In the genomic region with DNA sequence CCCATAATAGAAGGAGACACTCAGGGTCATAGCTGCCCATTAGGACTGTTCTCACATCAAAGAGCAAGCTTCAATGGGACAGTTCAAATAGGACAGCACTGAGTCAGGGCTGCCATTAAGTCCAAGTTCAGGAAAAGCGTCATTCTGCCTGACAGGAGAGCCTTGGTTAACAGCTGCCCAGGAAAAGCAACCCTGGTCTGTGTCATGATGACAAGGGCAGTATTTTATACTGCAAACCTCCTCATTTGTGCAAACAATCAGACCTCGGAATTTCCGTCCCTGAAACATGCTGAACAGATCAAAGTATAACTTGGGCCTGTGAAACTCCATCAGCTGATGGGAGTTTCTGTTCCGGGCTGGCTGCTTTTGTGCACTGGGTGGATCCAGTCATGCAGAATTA, we compare ENCODE assay signal across 14 mouse cellular contexts.
DNase-seq lines count a peak whose midpoint lies in the region; ATAC-seq and TF ChIP-seq lines count a peak whose summit lies in the region.
"Had no signal": no experiment of that assay in that cellular context is flagged by ENCODE, and none has a peak within 500 bp of the region (broad histone marks: within the 10 kb centered on the region; RNA-seq: fewer than 3 reads in every experiment).

No protein-coding gene starts in this region.

- 0 out of 2 replicates have a peak, but pooled peaks cover 3% of the 10 kb centered on the region for H3K4me1 ChIP-seq in kidney, adult 2 months (ENCODE audit: control insufficient read depth, insufficient read depth, low read length)
- H3K4me1 ChIP-seq in stomach, embryonic 14.5 days (ENCODE audit: control insufficient read depth, insufficient read depth, low read length): peaks cover 8% of the 10 kb centered on the region; the same call in 1 of the 2 replicates
- no peaks in the 10 kb centered on the region for H3K4me1 ChIP-seq in stomach, postnatal 0 days (replicated peaks; ENCODE audit: control insufficient read depth, insufficient read depth)
- H3K4me1 ChIP-seq: liver, embryonic 13.5 days had no signal

- ATAC-seq in stomach, embryonic 14.5 days (ENCODE audit: insufficient number of reproducible peaks, insufficient read depth, low FRiP score, low read depth): no peak
- ATAC-seq in stomach, postnatal 0 days (ENCODE audit: low FRiP score, low TSS enrichment): no peak

- H3K9me3 ChIP-seq in stomach, embryonic 14.5 days (ENCODE audit: control insufficient read depth, low read depth, low read length): no peaks in the 10 kb centered on the region
- no peaks in the 10 kb centered on the region for H3K9me3 ChIP-seq in stomach, postnatal 0 days (ENCODE audit: control insufficient read depth, low read length)
- H3K9me3 ChIP-seq: heart, embryonic 13.5 days; hindbrain, embryonic 12.5 days; liver, embryonic 13.5 days had no signal

- H3K4me3 ChIP-seq in kidney, adult 2 months (ENCODE audit: insufficient read depth, low read depth, low read length): no peak overlapping the region
- H3K4me3 ChIP-seq in stomach, embryonic 14.5 days (ENCODE audit: low read depth, low read length): no peak overlapping the region
- H3K4me3 ChIP-seq in stomach, postnatal 0 days (ENCODE audit: low read depth, low read length): no peak overlapping the region
- H3K4me3 ChIP-seq: forebrain, embryonic 12.5 days; heart, embryonic 13.5 days; hindbrain, embryonic 12.5 days; liver, embryonic 13.5 days had no signal

- no peak for TF ChIP-seq CTCF in kidney, adult 2 months (conservative IDR thresholded peaks at IDR 0.05; ENCODE audit: insufficient read depth, insufficient read length, low read depth, low read length)
- TF ChIP-seq CTCF in stomach, postnatal 0 days (IDR thresholded peaks at IDR 0.05; ENCODE audit: low read depth): no peak

- peak; percentile 9 to 71 for DNase-seq in adrenal gland, adult (ENCODE audit: inconsistent age in 2 of 2, low spot score in 1 of 2)
- DNase-seq in adrenal gland, adult 18-20 months (ENCODE audit: low spot score in 2 of 2): no peak
- DNase-seq in kidney, adult 2 months: peak; percentile 14
- no peak for DNase-seq in kidney, adult 8-10 months
- DNase-seq in stomach, postnatal 0 days (ENCODE audit: low spot score): no peak
- no peak for DNase-seq in lung, postnatal 10 days
- DNase-seq in gastrocnemius, adult 8-10 months (ENCODE audit: low spot score in 2 of 2): no peak
- DNase-seq: cerebellum, adult 8-10 months; liver, embryonic 13.5 days had no signal

- no peaks in the 10 kb centered on the region for H3K27me3 ChIP-seq in kidney, adult 2 months (replicated peaks; ENCODE audit: control insufficient read depth, insufficient read depth, low read length)
- H3K27me3 ChIP-seq in stomach, embryonic 14.5 days (ENCODE audit: control insufficient read depth, insufficient read depth, low read length): no peaks in the 10 kb centered on the region
- H3K27me3 ChIP-seq in stomach, postnatal 0 days (ENCODE audit: control insufficient read depth, insufficient read depth, low read length): no peaks in the 10 kb centered on the region
- H3K27me3 ChIP-seq: heart, embryonic 13.5 days; liver, embryonic 13.5 days had no signal

- H3K27ac ChIP-seq in kidney, adult 2 months (ENCODE audit: insufficient read depth, low read depth, low read length): no peak overlapping the region
- peak overlapping the region; percentile 44; the same call in 1 of the 2 replicates for H3K27ac ChIP-seq in stomach, embryonic 14.5 days (ENCODE audit: low read length)
- H3K27ac ChIP-seq in stomach, postnatal 0 days (replicated peaks): no peak overlapping the region
- H3K27ac ChIP-seq: forebrain, embryonic 12.5 days; heart, embryonic 13.5 days; hindbrain, embryonic 12.5 days; liver, embryonic 13.5 days; macrophage had no signal

- no peak for TF ChIP-seq EP300 in stomach, postnatal 0 days (optimal IDR thresholded peaks at IDR 0.05)

- no peak for TF ChIP-seq POLR2A in kidney, adult 2 months (IDR thresholded peaks at IDR 0.05; ENCODE audit: low read depth, low read length)

- no peak overlapping the region for H3K9ac ChIP-seq in stomach, embryonic 14.5 days (replicated peaks; ENCODE audit: low read depth, low read length)
- no peak overlapping the region for H3K9ac ChIP-seq in stomach, postnatal 0 days (ENCODE audit: low read length)
- H3K9ac ChIP-seq: forebrain, embryonic 12.5 days; heart, embryonic 13.5 days; hindbrain, embryonic 12.5 days; liver, embryonic 13.5 days had no signal

- no peak overlapping the region for H3K4me2 ChIP-seq in stomach, embryonic 14.5 days (replicated peaks; ENCODE audit: low read depth, low read length)
- H3K4me2 ChIP-seq in stomach, postnatal 0 days (replicated peaks; ENCODE audit: low read depth): no peak overlapping the region
- H3K4me2 ChIP-seq: forebrain, embryonic 12.5 days; heart, embryonic 13.5 days; hindbrain, embryonic 12.5 days; liver, embryonic 13.5 days had no signal

- H3K36me3 ChIP-seq in kidney, adult 2 months (ENCODE audit: control insufficient read depth, insufficient read depth, low read length): no peaks in the 10 kb centered on the region
- no peaks in the 10 kb centered on the region for H3K36me3 ChIP-seq in stomach, embryonic 14.5 days (ENCODE audit: control insufficient read depth, insufficient read depth, low read length)
- H3K36me3 ChIP-seq in stomach, postnatal 0 days (ENCODE audit: control insufficient read depth, insufficient read depth, low read length): no peaks in the 10 kb centered on the region
- H3K36me3 ChIP-seq: forebrain, embryonic 12.5 days; heart, embryonic 13.5 days; hindbrain, embryonic 12.5 days; liver, embryonic 13.5 days had no signal

- WGBS in kidney, adult 2 months: 33% methylated on average over 4 of the region's 4 CpGs
- 22% methylated on average over 4 of the region's 4 CpGs for WGBS in stomach, embryonic 14.5 days
- 29% methylated on average over 4 of the region's 4 CpGs for WGBS in stomach, postnatal 0 days

Comparison
In these comparisons a context has a peak if more than half of its experiments do, and no peak if none do; other contexts are left out.
1. DNase-seq: peak in adrenal gland, adult (2 of 2) and kidney, adult 2 months (single experiment); none in adrenal gland, adult 18-20 months (0 of 2), kidney, adult 8-10 months (0 of 2), stomach, postnatal 0 days (single experiment), lung, postnatal 10 days (single experiment) and gastrocnemius, adult 8-10 months (0 of 2).